Mouse (Mus musculus) lung, adult 2 months (tissue): ENCODE data around the gene Opcml.

Experiments
- CTCF ChIP-seq: fragments of 200-500 bp; IDR thresholded peaks from 2 replicates; pipeline ENCODE4 v1.5.1; 2011; ENCODE audit warnings: mild to moderate bottlenecking, low read length, control low read depth; ENCODE audit not compliant: insufficient read depth
- POLR2A ChIP-seq: fragments of 200-500 bp; IDR thresholded peaks from 2 replicates; pipeline ENCODE4 v1.6.1; 2011; ENCODE audit warnings: low read depth, mild to moderate bottlenecking, control low read depth, low read length, borderline replicate concordance; ENCODE audit errors: extremely low read depth

DNA sequence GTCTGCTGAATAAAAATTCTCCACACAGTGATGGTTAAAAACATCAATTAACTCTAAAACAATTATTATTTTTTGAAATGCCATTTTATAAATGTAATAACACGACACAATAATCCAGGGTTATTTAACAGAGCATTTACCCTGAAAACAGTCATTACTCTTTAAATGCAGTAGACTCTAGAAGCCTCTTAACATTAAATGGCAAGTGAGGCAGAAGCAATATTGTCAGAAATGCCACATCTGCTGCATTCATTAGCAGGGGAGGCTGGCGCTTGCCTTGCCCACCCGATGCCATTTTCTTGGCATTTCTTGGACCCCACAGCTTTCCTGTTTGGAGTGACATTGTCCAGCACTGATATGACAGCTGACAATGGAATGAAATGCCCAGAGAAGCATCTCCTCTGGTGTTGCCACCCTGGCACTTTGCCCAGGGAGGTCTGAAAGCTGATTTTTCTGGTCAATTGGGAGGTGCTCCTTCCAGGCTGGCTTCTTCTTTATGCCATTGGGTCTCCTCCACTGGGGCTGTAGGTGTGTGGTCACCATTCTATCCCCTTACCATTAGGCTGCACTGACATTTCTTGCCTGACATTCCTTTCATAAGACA is 649.7 kb downstream of the Opcml start:
- no peak for TF ChIP-seq CTCF
- TF ChIP-seq POLR2A: no peak
